8 mouse cellular contexts compared by ENCODE assay signal in the genomic region with DNA sequence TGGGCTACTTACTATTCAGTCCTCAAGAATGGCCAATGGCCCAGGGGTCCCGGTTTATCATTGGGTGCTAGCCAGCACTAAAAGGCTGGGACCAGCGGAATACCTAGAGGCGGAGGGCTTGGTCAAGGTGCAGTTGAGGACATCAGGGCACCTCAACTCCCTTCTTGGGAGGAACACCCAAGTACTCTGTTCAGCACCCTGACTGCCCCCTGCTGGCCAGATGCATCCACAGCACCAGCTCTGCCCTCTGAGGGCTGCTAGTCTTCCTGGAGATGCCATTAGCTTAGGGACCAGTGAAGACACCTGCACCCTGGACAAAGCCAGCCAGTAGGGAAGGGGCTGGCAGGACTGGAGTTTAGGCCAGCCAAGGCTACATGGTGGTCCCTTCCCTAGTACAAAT. TPM values are rescaled to one million over a fixed set of nuclear protein-coding genes. Genes with fewer than 3 reads are reported as not detected.
DNase-seq lines count a peak whose midpoint lies in the region; ATAC-seq lines count a peak whose summit lies in the region.

No protein-coding gene starts in this region.

- ATAC-seq in hindbrain, embryonic 13.5 days (ENCODE audit: low FRiP score), result no peak
- ATAC-seq in megakaryocyte-erythroid progenitor cell, adult 5-6 weeks (replicated peaks; ENCODE audit: low FRiP score, low TSS enrichment, poor library complexity, severe bottlenecking), result peak; percentile 54

- H3K36me3 ChIP-seq in hindbrain, embryonic 13.5 days, result no peaks in the 10 kb centered on the region

- WGBS in hindbrain, embryonic 13.5 days, result 66% methylated on average over 3 of the region's 3 CpGs

- peak overlapping the region; percentile 76 for H3K4me3 ChIP-seq in hindbrain, embryonic 13.5 days

- peaks cover 41% of the 10 kb centered on the region for H3K27me3 ChIP-seq in hindbrain, embryonic 13.5 days

- DNase-seq in NIH3T3 (ENCODE audit: low read depth), result peak; percentile 75
- DNase-seq in cerebellum, adult 9-10 months, result peak; percentile 30
- DNase-seq in frontal cortex, adult 2 months (ENCODE audit: extremely low spot score in 1 of 2, low spot score in 1 of 2), result peak; percentile 62 to 92
- peak; percentile 74 to 91 for DNase-seq in layer of hippocampus, postnatal 25 days (ENCODE audit: extremely low spot score in 1 of 2, low spot score in 1 of 2)
- peak; percentile 66 for DNase-seq in skeletal muscle tissue, adult 2 months (ENCODE audit: low read depth, low spot score)
- peak; percentile 60 for DNase-seq in yolk sac, embryonic 10.5 days (ENCODE audit: low spot score)

- H3K4me2 ChIP-seq in hindbrain, embryonic 13.5 days, result peak overlapping the region; percentile 95

- H3K4me1 ChIP-seq in hindbrain, embryonic 13.5 days (replicated peaks), result peaks cover 59% of the 10 kb centered on the region

- no peak overlapping the region for H3K27ac ChIP-seq in hindbrain, embryonic 13.5 days

- no peaks in the 10 kb centered on the region for H3K9me3 ChIP-seq in hindbrain, embryonic 13.5 days

- peak overlapping the region; percentile 93; the same call in 1 of the 2 replicates for H3K9ac ChIP-seq in hindbrain, embryonic 13.5 days

RNA-seq across cellular contexts. Expression of a gene that starts 1.9 kb away (rescaled TPM):
- polyA plus RNA-seq in frontal cortex, adult 2 months (2012; rRNA removed), result 24.1 and 30.7 TPM in 2 replicates
- 11.7 and 12.6 TPM in 2 replicates for polyA plus RNA-seq in hindbrain, embryonic 13.5 days (2015; fragmentation: Nextera tagmentation; extraction: Ambion mirVana)
- 10 to 100 TPM; 52.4 to 53.8 TPM for total RNA-seq in layer of hippocampus, postnatal 25 days (2021)
- total RNA-seq in megakaryocyte-erythroid progenitor cell, adult 5-6 weeks (2014; fragmentation: Nextera tagmentation), result 0.30 TPM in 1 of 2 replicates, not detected in the other
- total RNA-seq in megakaryocyte-erythroid progenitor cell, adult 5-6 weeks (2017), result not detected in 2 replicates

Comparison
In these comparisons a context has a peak if more than half of its experiments do, and no peak if none do; other contexts are left out.
1. DNase-seq: peak in every context shown above with its lines; median percentile 82 in layer of hippocampus, postnatal 25 days; 77 in frontal cortex, adult 2 months; 75 in NIH3T3; 66 in skeletal muscle tissue, adult 2 months; 60 in yolk sac, embryonic 10.5 days; 30 in cerebellum, adult 9-10 months.
2. RNA of a gene that starts 1.9 kb away (total RNA-seq): 52.4 to 53.8 TPM in layer of hippocampus, postnatal 25 days; 0.30 TPM in megakaryocyte-erythroid progenitor cell, adult 5-6 weeks; every median in the first group is over 10 times any median in the second.